Mouse (Mus musculus): ENCODE measurements at regions not wholly inside any gene's neighbourhood (a gene's known extent, or its start where the extent isn't known, plus 50 kb on each side); places are given as distances from the start of the nearest gene placed in this dataset.

GRCm38 (mm10) chr12:64857709-64858108 lies 60.0 kb upstream of the Gm527 start:
- Histone ChIP-seq H3K9ac (ENCODE audit: insufficient read depth, low read depth) (no peak overlapping the region), H3K4me3 (replicated peaks in 1 of 3; ENCODE audit: low read depth in 2 of 3, low read length in 2 of 3, poor library complexity in 1 of 3) (no peak overlapping the region), H3K9me3 (replicated peaks; ENCODE audit: low read length) (no peaks in the 10 kb centered on the region), H3K79me2 (replicated peaks; ENCODE audit: control insufficient read depth, extremely low read depth, insufficient read depth, poor library complexity, severe bottlenecking) (no peaks in the 10 kb centered on the region), H3K27me3 (replicated peaks) (no peaks in the 10 kb centered on the region), H3K4me2 (ENCODE audit: insufficient read depth, low read depth, poor library complexity, severe bottlenecking) (no peak overlapping the region), H3K27ac (ENCODE audit: insufficient read depth, low read depth) (no peak overlapping the region), H3K4me1 (ENCODE audit: control insufficient read depth in 1 of 2, insufficient read depth in 2 of 2) (no peaks in the 10 kb centered on the region), H3K36me3 (replicated peaks in 1 of 2; ENCODE audit: control insufficient read depth in 1 of 2, insufficient read depth in 1 of 2, low read length in 1 of 2) (no peaks in the 10 kb centered on the region)
- in situ Hi-C loops (cut with MboI; ENCODE audit: low pct_ligation_motif_present, low pct_unique_long_range_greater_than_20kb, low sequenced_read_pairs) (no loop called here), dilution Hi-C loops (cut with MboI; ENCODE audit: extremely low pct_ligation_motif_present, extremely low pct_unique_long_range_greater_than_20kb, low sequenced_read_pairs) (no loop called here)
- TF ChIP-seq UBTF (IDR thresholded peaks at IDR 0.05; ENCODE audit: low read depth, low read length) (no peak), CTCF (conservative IDR thresholded peaks at IDR 0.05 in 1 of 2, IDR thresholded peaks at IDR 0.05 in 1 of 2; ENCODE audit: low read depth in 2 of 2, low read length in 2 of 2) (no peak), MXI1 (IDR thresholded peaks at IDR 0.05; ENCODE audit: low read depth, low read length) (no peak), JUND (conservative IDR thresholded peaks at IDR 0.05; ENCODE audit: low read depth, low read length) (no peak), RAD21 (IDR thresholded peaks at IDR 0.05; ENCODE audit: low read depth, low read length) (no peak), NELFE (IDR thresholded peaks at IDR 0.05; ENCODE audit: low read depth, low read length) (no peak), ZKSCAN1 (IDR thresholded peaks at IDR 0.05; ENCODE audit: borderline replicate concordance, low read depth, low read length) (no peak), HCFC1 (IDR thresholded peaks at IDR 0.05; ENCODE audit: low read depth, low read length) (no peak), SIN3A (IDR thresholded peaks at IDR 0.05; ENCODE audit: low read length) (no peak), ZC3H11A (IDR thresholded peaks at IDR 0.05; ENCODE audit: low read depth, low read length) (no peak)
- no peak for DNase-seq (ENCODE audit: extremely low read depth)
